Mouse (Mus musculus): ENCODE data around the gene Axl. TPM values are rescaled to one million over a fixed set of nuclear protein-coding genes. Genes with fewer than 3 reads are reported as not detected.
"Not testable (repeated sequence)": the region's sequence is repeated elsewhere in the genome, so short reads cannot be mapped to it uniquely, and the experiment has no call there.

The Axl gene
- polyA plus RNA-seq, 1 experiment from 2014 or later = 32.5 TPM

DNA sequence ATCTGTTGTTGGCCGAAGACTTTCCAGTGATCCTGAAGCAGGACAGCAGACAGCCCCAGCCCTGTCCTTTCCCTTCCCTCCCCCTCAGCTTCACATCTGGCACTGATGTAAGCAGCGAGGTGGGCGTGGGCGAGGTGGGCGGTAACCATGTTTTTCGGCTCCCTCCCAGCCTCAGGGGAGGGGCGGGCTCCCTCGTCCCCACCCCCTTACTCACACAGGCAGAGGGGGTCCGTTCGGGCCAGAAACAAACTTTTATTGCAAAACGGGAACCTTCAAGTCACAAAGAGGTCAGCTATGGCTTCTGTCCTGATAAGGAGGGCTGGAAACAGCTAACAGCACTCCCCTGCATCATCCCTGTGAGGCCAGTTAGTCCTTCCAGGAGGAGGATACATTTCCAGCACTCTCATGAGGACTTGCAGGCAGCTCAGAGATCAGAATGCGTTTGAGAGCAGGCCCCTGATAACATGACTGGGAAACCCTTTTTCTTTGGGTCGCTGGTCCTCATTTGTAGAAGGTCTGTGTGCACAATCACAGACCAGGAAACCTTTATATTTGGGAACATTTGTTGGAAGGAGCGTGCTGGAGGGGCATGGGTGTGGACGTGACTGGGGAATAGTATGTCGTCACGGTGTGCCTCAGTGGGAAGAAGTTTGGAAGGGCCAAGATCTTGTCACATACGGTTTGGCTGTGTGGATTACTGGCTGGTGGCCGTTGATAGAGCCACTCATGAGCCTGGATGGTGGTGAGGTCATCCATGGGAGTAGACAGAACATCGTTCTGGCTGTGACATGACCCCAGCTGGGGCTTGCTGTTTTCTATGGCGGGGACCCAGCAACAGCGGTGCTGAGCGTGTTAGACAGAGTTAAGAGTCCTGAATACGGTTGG lies 14.0 kb upstream of the Axl start:
- Histone ChIP-seq H3K4me3 (ENCODE audit: low read depth, low read length) (peak overlapping the region; percentile 3), H3K9ac (ENCODE audit: low read length) (peak overlapping the region; percentile 51; the same call in 1 of the 2 replicates), H3K36me3 (ENCODE audit: control insufficient read depth, insufficient read depth, low read length) (no peaks in the 10 kb centered on the region), H3K9me3 (ENCODE audit: control insufficient read depth, low read length) (no peaks in the 10 kb centered on the region; the same call in 1 of the 2 replicates), H3K4me2 (ENCODE audit: low read depth, severe bottlenecking) (peak overlapping the region; percentile 44), H3K4me1 (ENCODE audit: control insufficient read depth, insufficient read depth, low read length) (peaks cover 4% of the 10 kb centered on the region; the same call in 1 of the 2 replicates), H3K27ac (replicated peaks; ENCODE audit: low read depth, low read length) (peak overlapping the region; percentile 56), H3K27me3 (ENCODE audit: control insufficient read depth, insufficient read depth, low read length) (no peaks in the 10 kb centered on the region)
- 31% methylated on average over 23 of the region's 24 CpGs for WGBS
- peak; percentile 85 for DNase-seq (ENCODE audit: low spot score)
- ATAC-seq (ENCODE audit: insufficient number of reproducible peaks, low FRiP score, low TSS enrichment, low read depth) = peak; percentile 82

- Histone ChIP-seq H3K36me3 (ENCODE audit: control insufficient read depth, insufficient read depth, low read length) (no peaks in the 10 kb centered on the region), H3K27ac (replicated peaks; ENCODE audit: low read depth, low read length) (no peak overlapping the region), H3K9ac (ENCODE audit: low read length) (no peak overlapping the region), H3K4me3 (ENCODE audit: low read depth, low read length) (no peak overlapping the region), H3K4me2 (ENCODE audit: low read depth, severe bottlenecking) (no peak overlapping the region), H3K9me3 (ENCODE audit: control insufficient read depth, low read length) (no peaks in the 10 kb centered on the region; the same call in 1 of the 2 replicates), H3K4me1 (ENCODE audit: control insufficient read depth, insufficient read depth, low read length) (peaks cover 4% of the 10 kb centered on the region; the same call in 1 of the 2 replicates), H3K27me3 (ENCODE audit: control insufficient read depth, insufficient read depth, low read length) (no peaks in the 10 kb centered on the region)
- WGBS = 90% methylated on average over 6 of the region's 6 CpGs
- ATAC-seq (ENCODE audit: insufficient number of reproducible peaks, low FRiP score, low TSS enrichment, low read depth) (no peak), DNase-seq (ENCODE audit: low spot score) (no peak)
Measured at GRCm38 (mm10) chr7:25801031-25801430, 12.5 kb upstream of the Axl start.

DNA sequence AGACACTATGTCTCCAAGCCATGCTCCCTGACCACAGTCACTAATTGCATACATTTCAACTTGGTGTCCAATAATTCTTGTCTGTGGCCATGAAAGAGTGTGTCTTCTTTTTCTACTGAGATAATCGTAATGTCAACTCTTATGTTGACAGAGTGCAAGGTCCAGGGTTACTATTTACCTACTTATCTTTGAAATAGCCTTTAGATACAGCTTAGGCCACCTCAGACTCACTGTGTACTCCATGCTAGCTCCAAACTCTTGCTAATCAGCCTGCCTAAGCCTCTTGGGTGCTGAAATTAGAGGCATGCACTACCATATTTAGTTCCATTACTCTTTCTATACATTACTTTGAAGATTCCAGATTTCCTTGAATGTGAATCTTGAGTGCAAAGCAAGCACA lies 10.9 kb upstream of the Axl start:
- WGBS = 89% methylated on average over 1 of the region's 1 CpGs
- H3K4me1 ChIP-seq (ENCODE audit: control insufficient read depth, insufficient read depth, low read length) = peaks cover 4% of the 10 kb centered on the region; the same call in 1 of the 2 replicates

DNA sequence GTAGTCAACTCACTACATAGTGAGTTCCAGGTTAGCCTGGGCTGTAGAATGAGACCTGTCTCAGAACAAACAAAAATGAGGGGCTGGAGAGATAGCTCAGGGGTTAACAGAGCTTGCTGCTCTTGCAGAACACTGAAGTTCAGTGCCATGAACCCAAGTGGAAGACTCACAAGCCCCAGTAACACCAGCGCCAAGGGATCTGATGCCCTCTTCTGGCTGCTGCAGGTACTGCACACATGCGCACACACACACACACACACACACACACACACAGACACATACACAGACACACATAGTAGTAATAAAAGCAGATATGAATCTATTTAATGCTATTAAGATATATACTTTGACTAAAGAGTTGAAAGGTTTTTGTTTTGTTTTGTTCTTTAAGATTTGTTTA lies 10.0 kb upstream of the Axl start:
- Histone ChIP-seq H3K27me3 (ENCODE audit: control insufficient read depth, insufficient read depth, low read length) (no peaks in the 10 kb centered on the region), H3K4me1 (ENCODE audit: control insufficient read depth, insufficient read depth, low read length) (peaks cover 4% of the 10 kb centered on the region; the same call in 1 of the 2 replicates), H3K9me3 (ENCODE audit: control insufficient read depth, low read length) (no peaks in the 10 kb centered on the region; the same call in 1 of the 2 replicates), H3K4me2 (ENCODE audit: low read depth, severe bottlenecking) (no peak overlapping the region), H3K36me3 (ENCODE audit: control insufficient read depth, insufficient read depth, low read length) (no peaks in the 10 kb centered on the region), H3K27ac (replicated peaks; ENCODE audit: low read depth, low read length) (no peak overlapping the region), H3K4me3 (ENCODE audit: low read depth, low read length) (no peak overlapping the region), H3K9ac (ENCODE audit: low read length) (no peak overlapping the region)
- no peak for DNase-seq (ENCODE audit: low spot score)
- 83% methylated on average over 2 of the region's 2 CpGs for WGBS
- ATAC-seq (ENCODE audit: insufficient number of reproducible peaks, low FRiP score, low TSS enrichment, low read depth) = no peak

More for the DNA sequence above, 10.9 kb upstream of the Axl start:
- no peak overlapping the region for H3K4me2 ChIP-seq (ENCODE audit: low read depth, severe bottlenecking)
- H3K36me3 ChIP-seq (ENCODE audit: control insufficient read depth, insufficient read depth, low read length) = no peaks in the 10 kb centered on the region
- DNase-seq (ENCODE audit: low spot score) = no peak
- no peak overlapping the region for H3K27ac ChIP-seq (replicated peaks; ENCODE audit: low read depth, low read length)
- no peak overlapping the region for H3K9ac ChIP-seq (ENCODE audit: low read length)
- H3K27me3 ChIP-seq (ENCODE audit: control insufficient read depth, insufficient read depth, low read length) = no peaks in the 10 kb centered on the region
- H3K4me3 ChIP-seq (ENCODE audit: low read depth, low read length) = no peak overlapping the region
- no peak for ATAC-seq (ENCODE audit: insufficient number of reproducible peaks, low FRiP score, low TSS enrichment, low read depth)
- H3K9me3 ChIP-seq (ENCODE audit: control insufficient read depth, low read length) = no peaks in the 10 kb centered on the region; the same call in 1 of the 2 replicates

GRCm38 (mm10) chr7:25794775-25795174 lies 6.3 kb upstream of the Axl start:
- no peak overlapping the region for H3K4me3 ChIP-seq (ENCODE audit: low read depth, low read length)
- no peak overlapping the region for H3K9ac ChIP-seq (ENCODE audit: low read length)
- H3K27ac ChIP-seq (replicated peaks; ENCODE audit: low read depth, low read length) = no peak overlapping the region
- H3K27me3 ChIP-seq (ENCODE audit: control insufficient read depth, insufficient read depth, low read length) = no peaks in the 10 kb centered on the region
- WGBS = 73% methylated on average over 8 of the region's 8 CpGs
- ATAC-seq (ENCODE audit: insufficient number of reproducible peaks, low FRiP score, low TSS enrichment, low read depth) (no peak), DNase-seq (ENCODE audit: low spot score) (no peak)
- H3K36me3 ChIP-seq (ENCODE audit: control insufficient read depth, insufficient read depth, low read length) = no peaks in the 10 kb centered on the region
- no peaks in the 10 kb centered on the region for H3K4me1 ChIP-seq (ENCODE audit: control insufficient read depth, insufficient read depth, low read length)
- H3K4me2 ChIP-seq (ENCODE audit: low read depth, severe bottlenecking) = no peak overlapping the region
- H3K9me3 ChIP-seq (ENCODE audit: control insufficient read depth, low read length) = no peaks in the 10 kb centered on the region; the same call in 1 of the 2 replicates

- Histone ChIP-seq H3K36me3 (ENCODE audit: control insufficient read depth, insufficient read depth, low read length) (no peaks in the 10 kb centered on the region), H3K4me3 (ENCODE audit: low read depth, low read length) (no peak overlapping the region), H3K27ac (replicated peaks; ENCODE audit: low read depth, low read length) (no peak overlapping the region), H3K27me3 (ENCODE audit: control insufficient read depth, insufficient read depth, low read length) (no peaks in the 10 kb centered on the region), H3K4me1 (ENCODE audit: control insufficient read depth, insufficient read depth, low read length) (0 out of 2 replicates have a peak, but pooled peaks cover 7% of the 10 kb centered on the region), H3K4me2 (ENCODE audit: low read depth, severe bottlenecking) (no peak overlapping the region), H3K9ac (ENCODE audit: low read length) (no peak overlapping the region), H3K9me3 (ENCODE audit: control insufficient read depth, low read length) (no peaks in the 10 kb centered on the region; the same call in 1 of the 2 replicates)
- DNase-seq (ENCODE audit: low spot score) (no peak), ATAC-seq (ENCODE audit: insufficient number of reproducible peaks, low FRiP score, low TSS enrichment, low read depth) (no peak)
- 58% methylated on average over 3 of the region's 3 CpGs for WGBS
Measured at GRCm38 (mm10) chr7:25793679-25794078, 5.2 kb upstream of the Axl start.

DNA sequence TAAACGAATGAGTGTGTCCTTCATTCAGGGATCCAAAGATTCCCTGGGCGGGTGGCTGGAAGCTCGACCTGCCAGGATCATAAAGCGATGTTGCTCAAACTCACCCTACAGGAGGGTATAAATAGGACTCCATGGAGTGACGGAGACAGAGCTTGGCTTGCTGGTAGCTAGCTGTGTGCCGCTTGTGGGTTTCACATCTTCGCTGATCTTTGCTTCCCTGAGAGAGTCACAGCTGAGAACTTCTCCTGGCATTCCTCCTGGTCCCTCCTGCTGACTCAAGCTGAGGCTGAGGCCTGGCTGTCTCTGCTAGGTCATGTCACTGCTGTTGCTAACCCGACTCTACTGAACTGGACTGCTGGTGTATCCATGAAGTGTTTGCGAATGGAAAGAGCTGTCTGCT lies 4.5 kb upstream of the Axl start:
- H3K4me2 ChIP-seq (ENCODE audit: low read depth, severe bottlenecking); H3K4me1 ChIP-seq (ENCODE audit: control insufficient read depth, insufficient read depth, low read length); H3K27me3 ChIP-seq (ENCODE audit: control insufficient read depth, insufficient read depth, low read length); ATAC-seq (ENCODE audit: insufficient number of reproducible peaks, low FRiP score, low TSS enrichment, low read depth); H3K36me3 ChIP-seq (ENCODE audit: control insufficient read depth, insufficient read depth, low read length); DNase-seq (ENCODE audit: low spot score); H3K27ac ChIP-seq (replicated peaks; ENCODE audit: low read depth, low read length); H3K4me3 ChIP-seq (ENCODE audit: low read depth, low read length); H3K9ac ChIP-seq (ENCODE audit: low read length); H3K9me3 ChIP-seq (ENCODE audit: control insufficient read depth, low read length): not testable (repeated sequence)
- WGBS = 69% methylated on average over 9 of the region's 9 CpGs

DNA sequence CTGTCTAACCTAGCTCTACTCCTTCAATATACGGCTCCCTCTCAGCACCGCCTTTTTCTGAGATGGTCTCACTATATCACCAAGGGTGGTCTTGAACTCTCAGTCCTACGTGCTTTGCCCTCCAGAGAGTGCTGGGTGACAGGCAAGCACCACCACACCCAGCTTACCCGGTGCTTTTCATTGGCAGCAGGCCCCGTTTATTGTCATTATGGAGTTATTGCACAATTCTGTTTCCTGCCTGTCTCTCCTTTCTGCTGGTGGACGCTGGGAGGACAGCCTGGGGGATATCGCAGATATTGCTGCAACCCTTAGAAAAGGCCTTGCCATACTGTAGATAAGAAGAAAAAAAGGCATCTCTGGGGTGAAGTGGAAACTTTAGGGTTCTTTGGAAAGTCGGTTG lies 2.1 kb upstream of the Axl start:
- Histone ChIP-seq H3K9ac (ENCODE audit: low read length) (no peak overlapping the region), H3K36me3 (ENCODE audit: control insufficient read depth, insufficient read depth, low read length) (no peaks in the 10 kb centered on the region), H3K9me3 (ENCODE audit: control insufficient read depth, low read length) (no peaks in the 10 kb centered on the region), H3K27me3 (ENCODE audit: control insufficient read depth, insufficient read depth, low read length) (no peaks in the 10 kb centered on the region), H3K4me2 (ENCODE audit: low read depth, severe bottlenecking) (no peak overlapping the region), H3K4me3 (ENCODE audit: low read depth, low read length) (no peak overlapping the region), H3K27ac (replicated peaks; ENCODE audit: low read depth, low read length) (no peak overlapping the region), H3K4me1 (ENCODE audit: control insufficient read depth, insufficient read depth, low read length) (0 out of 2 replicates have a peak, but pooled peaks cover 17% of the 10 kb centered on the region)
- no peak for DNase-seq (ENCODE audit: low spot score)
- no peak for ATAC-seq (ENCODE audit: insufficient number of reproducible peaks, low FRiP score, low TSS enrichment, low read depth)
- WGBS = 73% methylated on average over 8 of the region's 8 CpGs
